Mouse (Mus musculus): Measurements from ENCODE around the gene Als2. TPM values are rescaled to one million over a fixed set of nuclear protein-coding genes. Genes with fewer than 3 reads are reported as not detected.

Gene Als2
- polyA plus RNA-seq, 1 experiment from 2014 or later: 19.6 TPM

GRCm38 (mm10) chr1:59204489-59204888 is 32.5 kb downstream of the Als2 start:
- H3K36me3 ChIP-seq: peaks cover 48% of the 10 kb centered on the region
- no peaks in the 10 kb centered on the region for H3K27me3 ChIP-seq
- H3K27ac ChIP-seq: no peak overlapping the region
- no peaks in the 10 kb centered on the region for H3K9me3 ChIP-seq
- H3K4me1 ChIP-seq (replicated peaks): no peaks in the 10 kb centered on the region
- 97% methylated on average over 1 of the region's 1 CpGs for WGBS
- no peak overlapping the region for H3K4me2 ChIP-seq (replicated peaks)
- H3K4me3 ChIP-seq (replicated peaks): no peak overlapping the region
- H3K9ac ChIP-seq (replicated peaks): no peak overlapping the region
- ATAC-seq: no peak

DNA sequence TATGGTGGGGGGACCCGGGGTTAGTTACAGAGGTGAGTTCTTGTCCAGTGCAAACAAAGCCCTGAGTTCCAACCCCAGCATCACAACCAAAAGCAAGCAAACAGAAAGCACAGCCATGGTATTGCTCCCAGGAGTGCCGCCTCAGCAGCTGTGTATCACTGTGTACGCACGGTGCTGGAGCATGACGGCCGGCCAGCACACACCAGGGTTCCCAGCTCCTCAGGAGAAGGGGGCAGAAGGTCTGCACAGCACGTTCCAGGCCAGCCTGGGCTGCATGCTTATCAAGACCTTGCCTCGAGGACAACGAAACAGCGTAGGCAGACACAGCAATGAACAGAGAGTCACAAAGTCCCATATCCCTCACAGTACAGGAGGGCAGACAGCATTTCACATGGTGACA is 34.7 kb downstream of the Als2 start:
- 91% methylated on average over 10 of the region's 10 CpGs for WGBS

GRCm38 (mm10) chr1:59201561-59201960 is 35.5 kb downstream of the Als2 start:
- Histone ChIP-seq H3K4me2 (replicated peaks) (no peak overlapping the region), H3K4me3 (replicated peaks) (no peak overlapping the region), H3K27ac (no peak overlapping the region), H3K27me3 (no peaks in the 10 kb centered on the region), H3K9ac (replicated peaks) (no peak overlapping the region), H3K36me3 (peaks cover 43% of the 10 kb centered on the region), H3K9me3 (no peaks in the 10 kb centered on the region), H3K4me1 (replicated peaks) (no peaks in the 10 kb centered on the region)
- 85% methylated on average over 1 of the region's 1 CpGs for WGBS
- no peak for ATAC-seq

More for the DNA sequence above, 34.7 kb downstream of the Als2 start:
- Histone ChIP-seq H3K9me3 (no peaks in the 10 kb centered on the region), H3K36me3 (peaks cover 48% of the 10 kb centered on the region), H3K4me1 (replicated peaks) (no peaks in the 10 kb centered on the region), H3K9ac (replicated peaks) (no peak overlapping the region), H3K4me2 (replicated peaks) (no peak overlapping the region), H3K27ac (no peak overlapping the region), H3K27me3 (no peaks in the 10 kb centered on the region), H3K4me3 (replicated peaks) (no peak overlapping the region)
- no peak for ATAC-seq

DNA sequence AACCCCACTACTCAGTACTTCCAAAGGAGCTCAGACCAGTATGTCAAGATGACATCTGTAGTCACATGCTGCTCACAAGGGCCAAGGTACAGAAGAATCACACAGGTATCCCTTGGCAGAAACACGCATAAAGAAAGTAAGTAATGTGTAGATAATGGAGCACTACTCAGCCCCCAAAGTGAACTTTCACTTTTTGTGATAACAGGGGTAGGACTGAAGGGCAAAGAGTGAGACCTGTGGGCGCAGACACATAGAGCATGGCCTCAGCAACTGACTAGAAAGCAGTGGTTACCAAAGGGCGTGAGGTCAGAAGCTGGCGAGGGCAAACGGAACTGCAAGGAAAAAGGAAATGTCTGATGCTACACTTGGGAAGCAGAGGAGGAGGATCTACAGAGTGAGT is 36.1 kb downstream of the Als2 start:
- 94% methylated on average over 5 of the region's 5 CpGs for WGBS
- Histone ChIP-seq H3K9me3 (no peaks in the 10 kb centered on the region), H3K27me3 (no peaks in the 10 kb centered on the region), H3K27ac (no peak overlapping the region), H3K4me1 (replicated peaks) (no peaks in the 10 kb centered on the region), H3K4me3 (replicated peaks) (no peak overlapping the region), H3K36me3 (peaks cover 45% of the 10 kb centered on the region), H3K9ac (replicated peaks) (no peak overlapping the region), H3K4me2 (replicated peaks) (no peak overlapping the region)
- ATAC-seq: no peak

DNA sequence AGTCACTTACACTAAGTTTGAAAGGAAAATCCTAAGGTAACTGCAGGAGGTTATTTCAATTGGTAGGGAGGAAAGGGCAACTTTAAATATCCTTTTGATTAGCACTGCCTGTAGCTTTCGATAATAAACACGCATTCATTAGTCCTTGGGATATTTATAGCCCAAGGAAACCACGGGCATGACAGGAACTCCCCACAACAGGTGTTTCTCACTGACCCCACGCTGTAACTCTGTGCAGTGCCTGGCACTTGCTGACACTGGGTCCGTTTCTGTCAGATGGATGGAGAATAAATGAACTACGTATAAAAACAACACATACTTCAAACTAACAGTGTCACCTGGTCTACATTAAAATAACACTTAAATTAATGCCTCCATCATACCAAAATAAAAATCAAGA is 42.1 kb downstream of the Als2 start:
- Histone ChIP-seq H3K36me3 (peaks cover 47% of the 10 kb centered on the region), H3K9ac (replicated peaks) (no peak overlapping the region), H3K9me3 (no peaks in the 10 kb centered on the region), H3K4me2 (replicated peaks) (no peak overlapping the region), H3K4me1 (replicated peaks) (no peaks in the 10 kb centered on the region), H3K4me3 (replicated peaks) (no peak overlapping the region), H3K27ac (no peak overlapping the region), H3K27me3 (no peaks in the 10 kb centered on the region)
- no peak for ATAC-seq
- 84% methylated on average over 6 of the region's 6 CpGs for WGBS

DNA sequence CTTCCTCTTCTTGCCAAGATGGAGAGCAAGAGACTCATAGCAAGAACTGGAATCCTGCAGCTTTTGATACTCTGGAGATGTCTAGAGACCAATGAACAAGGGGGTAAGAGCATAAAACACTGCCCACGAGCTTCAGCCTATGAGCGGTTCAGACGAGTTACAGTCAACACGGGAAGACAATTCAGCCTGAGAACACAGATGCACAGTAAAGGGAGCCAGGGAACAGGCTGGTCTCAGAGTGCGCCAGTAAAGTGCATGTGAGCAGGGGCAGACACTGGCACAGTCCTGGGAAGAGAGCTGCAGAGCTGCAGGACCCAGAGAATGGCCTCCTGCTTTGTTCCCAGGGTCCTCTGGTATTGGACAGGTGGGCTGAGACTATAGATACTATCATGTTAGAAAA is 49.2 kb downstream of the Als2 start:
- Histone ChIP-seq H3K9me3 (no peaks in the 10 kb centered on the region), H3K4me3 (replicated peaks) (no peak overlapping the region), H3K27me3 (no peaks in the 10 kb centered on the region), H3K36me3 (peaks cover 54% of the 10 kb centered on the region), H3K9ac (replicated peaks) (no peak overlapping the region), H3K4me1 (replicated peaks) (no peaks in the 10 kb centered on the region), H3K27ac (no peak overlapping the region), H3K4me2 (replicated peaks) (no peak overlapping the region)
- ATAC-seq: no peak
- WGBS: 86% methylated on average over 5 of the region's 5 CpGs

DNA sequence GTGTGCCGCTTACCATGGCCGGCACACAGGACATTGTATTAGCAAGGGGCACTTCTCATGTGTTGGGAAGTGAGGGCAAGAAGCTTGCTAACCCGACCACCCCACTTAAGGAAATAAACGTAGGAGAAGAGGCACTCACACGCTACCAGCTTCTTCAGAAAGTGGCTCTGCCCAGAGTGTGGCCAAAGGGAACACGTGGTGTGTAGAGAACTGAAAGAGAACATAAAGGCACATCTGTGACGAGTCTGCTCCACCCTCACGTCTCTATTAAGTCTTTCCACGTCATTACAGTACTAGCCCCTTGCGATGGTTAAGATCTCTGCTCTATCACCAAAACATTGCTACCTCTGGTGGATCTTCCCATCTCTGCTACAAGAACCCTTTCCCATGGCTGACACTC is 50.7 kb downstream of the Als2 start:
- H3K4me1 ChIP-seq (replicated peaks): no peaks in the 10 kb centered on the region
- H3K4me3 ChIP-seq (replicated peaks): no peak overlapping the region

DNA sequence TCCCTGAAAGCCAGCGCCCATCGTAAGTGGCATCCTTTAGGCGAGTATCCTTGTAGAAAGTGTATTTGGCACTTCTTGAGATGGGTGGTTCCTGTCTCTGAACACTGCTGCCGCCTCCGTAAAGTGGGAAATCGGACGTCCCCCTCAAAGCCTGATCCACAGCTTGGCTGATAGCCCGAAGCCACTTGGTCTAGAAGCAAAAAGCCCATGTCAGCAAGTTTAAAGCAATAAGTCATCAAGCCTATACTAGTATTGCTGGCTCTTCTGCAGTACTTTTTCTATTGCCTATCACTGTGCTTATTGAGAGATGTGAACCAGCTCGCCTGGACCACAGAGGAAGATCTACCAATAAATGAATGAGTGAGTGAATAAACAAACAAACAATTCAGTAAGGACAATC is 51.6 kb downstream of the Als2 start:
- Histone ChIP-seq H3K9ac (replicated peaks) (no peak overlapping the region), H3K4me2 (replicated peaks) (no peak overlapping the region), H3K9me3 (no peaks in the 10 kb centered on the region), H3K4me1 (replicated peaks) (no peaks in the 10 kb centered on the region), H3K4me3 (replicated peaks) (no peak overlapping the region), H3K27me3 (no peaks in the 10 kb centered on the region), H3K36me3 (peaks cover 57% of the 10 kb centered on the region), H3K27ac (no peak overlapping the region)
- ATAC-seq: no peak
- WGBS: 90% methylated on average over 9 of the region's 9 CpGs

More for the DNA sequence above, 50.7 kb downstream of the Als2 start:
- 87% methylated on average over 10 of the region's 10 CpGs for WGBS
- no peaks in the 10 kb centered on the region for H3K9me3 ChIP-seq
- ATAC-seq: no peak
- no peak overlapping the region for H3K4me2 ChIP-seq (replicated peaks)
- no peak overlapping the region for H3K9ac ChIP-seq (replicated peaks)
- no peak overlapping the region for H3K27ac ChIP-seq
- H3K36me3 ChIP-seq: peaks cover 60% of the 10 kb centered on the region
- no peaks in the 10 kb centered on the region for H3K27me3 ChIP-seq

- ATAC-seq: no peak
- Histone ChIP-seq H3K9me3 (no peaks in the 10 kb centered on the region), H3K9ac (replicated peaks) (no peak overlapping the region), H3K4me1 (replicated peaks) (no peaks in the 10 kb centered on the region), H3K27me3 (no peaks in the 10 kb centered on the region), H3K36me3 (peaks cover 73% of the 10 kb centered on the region), H3K4me3 (replicated peaks) (no peak overlapping the region), H3K27ac (no peak overlapping the region), H3K4me2 (replicated peaks) (no peak overlapping the region)
- 96% methylated on average over 4 of the region's 4 CpGs for WGBS
Observed at GRCm38 (mm10) chr1:59183045-59183444, 54.0 kb downstream of the Als2 start.

DNA sequence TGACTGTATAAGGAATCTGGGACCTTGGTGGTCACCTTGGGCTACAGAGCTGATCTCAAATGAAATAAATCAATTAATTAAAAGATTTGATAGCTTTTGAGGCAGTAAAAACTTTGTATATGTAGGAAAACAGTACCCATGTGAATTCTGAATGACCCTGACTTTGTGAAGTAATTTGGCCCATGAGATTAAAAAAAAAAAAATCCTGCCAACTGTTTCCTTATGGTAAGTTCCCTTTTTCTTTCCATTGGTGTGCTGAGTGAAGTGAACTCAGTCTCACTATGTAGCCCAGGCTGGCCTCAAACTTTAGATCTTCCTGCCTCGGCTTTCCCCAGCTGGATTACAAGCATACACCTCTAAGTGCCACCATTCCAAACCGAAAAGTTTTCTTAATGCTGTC is 54.7 kb downstream of the Als2 start:
- no peaks in the 10 kb centered on the region for H3K9me3 ChIP-seq
- ATAC-seq: no peak
- no peak overlapping the region for H3K4me2 ChIP-seq (replicated peaks)
- H3K36me3 ChIP-seq: peaks cover 77% of the 10 kb centered on the region
- H3K27me3 ChIP-seq: no peaks in the 10 kb centered on the region
- H3K4me1 ChIP-seq (replicated peaks): no peaks in the 10 kb centered on the region
- H3K9ac ChIP-seq (replicated peaks): no peak overlapping the region
- 92% methylated on average over 2 of the region's 2 CpGs for WGBS
- H3K27ac ChIP-seq: no peak overlapping the region
- H3K4me3 ChIP-seq (replicated peaks): no peak overlapping the region

- 93% methylated on average over 3 of the region's 3 CpGs for WGBS
- H3K4me1 ChIP-seq (replicated peaks): no peaks in the 10 kb centered on the region
- no peak overlapping the region for H3K4me2 ChIP-seq (replicated peaks)
- no peak overlapping the region for H3K4me3 ChIP-seq (replicated peaks)
- peaks cover 79% of the 10 kb centered on the region for H3K36me3 ChIP-seq
- H3K27me3 ChIP-seq: no peaks in the 10 kb centered on the region
- 0 out of 2 replicates have a peak, but pooled peaks cover 3% of the 10 kb centered on the region for H3K9me3 ChIP-seq
- H3K9ac ChIP-seq (replicated peaks): no peak overlapping the region
- no peak for ATAC-seq
- H3K27ac ChIP-seq: no peak overlapping the region
Observed at GRCm38 (mm10) chr1:59180003-59180402, 57.0 kb downstream of the Als2 start.

DNA sequence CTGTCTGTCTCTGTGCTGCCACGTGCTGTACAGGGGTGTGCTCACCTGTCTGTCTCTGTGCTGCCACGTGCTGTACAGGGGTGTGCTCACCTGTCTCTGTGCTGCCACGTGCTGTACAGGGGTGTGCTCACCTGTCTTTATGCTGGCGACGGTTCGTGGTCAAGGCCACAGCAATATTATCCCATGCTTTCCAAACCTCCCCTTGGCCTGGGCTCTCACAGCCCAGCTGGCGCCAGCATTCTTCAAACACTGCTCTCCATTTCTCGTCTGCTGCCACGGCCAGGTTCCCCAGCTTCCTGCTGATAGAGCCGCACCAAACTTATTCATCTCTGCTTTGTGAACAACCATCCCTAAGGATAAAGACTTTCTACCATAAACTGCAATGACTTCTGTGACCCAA is 58.6 kb downstream of the Als2 start:
- peaks cover 74% of the 10 kb centered on the region for H3K36me3 ChIP-seq
- no peak overlapping the region for H3K27ac ChIP-seq
- H3K9me3 ChIP-seq: 0 out of 2 replicates have a peak, but pooled peaks cover 3% of the 10 kb centered on the region
- no peak overlapping the region for H3K9ac ChIP-seq (replicated peaks)
- 93% methylated on average over 10 of the region's 10 CpGs for WGBS
- no peak overlapping the region for H3K4me3 ChIP-seq (replicated peaks)
- no peaks in the 10 kb centered on the region for H3K4me1 ChIP-seq (replicated peaks)
- no peak overlapping the region for H3K4me2 ChIP-seq (replicated peaks)
- H3K27me3 ChIP-seq: no peaks in the 10 kb centered on the region
- ATAC-seq: no peak

- Histone ChIP-seq H3K9ac (replicated peaks) (no peak overlapping the region), H3K27ac (no peak overlapping the region), H3K4me1 (replicated peaks) (no peaks in the 10 kb centered on the region), H3K9me3 (0 out of 2 replicates have a peak, but pooled peaks cover 3% of the 10 kb centered on the region), H3K4me2 (replicated peaks) (no peak overlapping the region), H3K27me3 (no peaks in the 10 kb centered on the region), H3K36me3 (peaks cover 71% of the 10 kb centered on the region), H3K4me3 (replicated peaks) (no peak overlapping the region)
- ATAC-seq: no peak
- 86% methylated on average over 10 of the region's 10 CpGs for WGBS
Observed at GRCm38 (mm10) chr1:59174514-59175373, 62.3 kb downstream of the Als2 start.

All from midbrain, embryonic 13.5 days (tissue).